Mouse (Mus musculus): ENCODE data around the gene Miga2.

- no peak for TF ChIP-seq CTCF (IDR thresholded peaks at IDR 0.05)
- TF ChIP-seq EP300 (IDR thresholded peaks at IDR 0.05) = no peak
Observed at GRCm38 (mm10) chr2:30402843-30403242, 38.8 kb downstream of the Miga2 start.
